Mouse (Mus musculus) forebrain, embryonic 15.5 days (tissue): Measurements from ENCODE around the gene Gramd1b. TPM values are rescaled to one million over a fixed set of nuclear protein-coding genes. Genes with fewer than 3 reads are reported as not detected.
"Not testable (repeated sequence)": the region's sequence is repeated elsewhere in the genome, so short reads cannot be mapped to it uniquely, and the experiment has no call there.

Source experiments
- ATAC-seq: fragments of 200-750 bp; cut with Nextera tagmentation; replicated peaks from 2 replicates; pipeline ENCODE4 v1.8.0; 2017; ENCODE audit warnings: mild to moderate bottlenecking, moderate TSS enrichment, moderate library complexity
- H3K27ac ChIP-seq: fragments of 300-500 bp; sonication (generic); replicated peaks from 2 replicates; pipeline ENCODE4 v1.5.1; 2015; ENCODE audit warnings: mild to moderate bottlenecking, inconsistent platforms
- H3K27me3 ChIP-seq: fragments of 300-500 bp; sonication (generic); 2 replicates; pipeline ENCODE4 v1.6.1; 2015; ENCODE audit warnings: inconsistent platforms
- H3K36me3 ChIP-seq: fragments of 300-500 bp; sonication (generic); 2 replicates; pipeline ENCODE4 v1.6.1; 2015; ENCODE audit warnings: mild to moderate bottlenecking, inconsistent platforms
- H3K4me1 ChIP-seq: fragments of 300-500 bp; sonication (generic); 2 replicates; pipeline ENCODE4 v1.6.1; 2015; ENCODE audit warnings: inconsistent platforms
- H3K4me2 ChIP-seq: fragments of 300-500 bp; sonication (generic); replicated peaks from 2 replicates; pipeline ENCODE4 v1.6.1; 2015; ENCODE audit warnings: mild to moderate bottlenecking, inconsistent platforms
- H3K4me3 ChIP-seq: fragments of 300-500 bp; sonication (generic); 2 replicates; pipeline ENCODE4 v1.5.1; 2015; ENCODE audit warnings: mild to moderate bottlenecking, inconsistent platforms
- H3K9ac ChIP-seq: fragments of 300-500 bp; sonication (generic); replicated peaks from 2 replicates; pipeline ENCODE4 v1.6.1; 2015; ENCODE audit warnings: mild to moderate bottlenecking, inconsistent platforms
- H3K9me3 ChIP-seq: fragments of 300-500 bp; sonication (generic); 2 replicates; pipeline ENCODE4 v1.6.1; 2016; ENCODE audit warnings: inconsistent platforms
- WGBS: fragments of 180-500 bp; shearing (Covaris S2); methylation state at CpG from one replicate; pipeline ENCODE4 v1.1.7; 2015; ENCODE audit warnings: mixed read lengths; 5-methylcytosine and 5-hydroxymethylcytosine counted together
- polyA plus RNA-seq: library from polyadenylated mRNA; unstranded; fragments of >200 nt; fragmentation: Nextera tagmentation; extraction: Ambion mirVana; gene quantifications from 2 replicates; pipeline ENCODE4 v1.2.1, GENCODE M21; 2015

Gene Gramd1b
- polyA plus RNA-seq, 1 experiment from 2014 or later = 18.2 TPM

- H3K9ac ChIP-seq = no peak overlapping the region
- no peaks in the 10 kb centered on the region for H3K27me3 ChIP-seq
- no peak overlapping the region for H3K4me2 ChIP-seq
- 63% methylated on average over 6 of the region's 6 CpGs for WGBS
- no peak overlapping the region for H3K27ac ChIP-seq
- no peaks in the 10 kb centered on the region for H3K9me3 ChIP-seq
- 0 out of 2 replicates have a peak, but pooled peaks have one; percentile 35 for ATAC-seq
- H3K4me3 ChIP-seq = no peak overlapping the region
- H3K4me1 ChIP-seq = no peaks in the 10 kb centered on the region
- H3K36me3 ChIP-seq = no peaks in the 10 kb centered on the region
Observed at GRCm38 (mm10) chr9:40509479-40509878, 21.7 kb downstream of the Gramd1b start.

GRCm38 (mm10) chr9:40506576-40506975 lies 24.6 kb downstream of the Gramd1b start:
- Histone ChIP-seq H3K9ac (no peak overlapping the region), H3K9me3 (no peaks in the 10 kb centered on the region), H3K27me3 (no peaks in the 10 kb centered on the region), H3K4me1 (no peaks in the 10 kb centered on the region), H3K4me2 (no peak overlapping the region), H3K36me3 (no peaks in the 10 kb centered on the region), H3K4me3 (no peak overlapping the region), H3K27ac (no peak overlapping the region)
- no peak for ATAC-seq
- 83% methylated on average over 3 of the region's 3 CpGs for WGBS

- Histone ChIP-seq H3K9me3 (no peaks in the 10 kb centered on the region), H3K9ac (no peak overlapping the region), H3K27me3 (no peaks in the 10 kb centered on the region), H3K4me3 (no peak overlapping the region), H3K36me3 (no peaks in the 10 kb centered on the region), H3K4me1 (no peaks in the 10 kb centered on the region), H3K4me2 (no peak overlapping the region), H3K27ac (peak overlapping the region; percentile 15; the same call in 1 of the 2 replicates)
- 52% methylated on average over 11 of the region's 11 CpGs for WGBS
- ATAC-seq = no peak
Observed at GRCm38 (mm10) chr9:40505471-40506312, 25.5 kb downstream of the Gramd1b start.

- no peaks in the 10 kb centered on the region for H3K4me1 ChIP-seq
- no peaks in the 10 kb centered on the region for H3K9me3 ChIP-seq
- no peak overlapping the region for H3K4me3 ChIP-seq
- H3K27ac ChIP-seq = no peak overlapping the region
- H3K9ac ChIP-seq = no peak overlapping the region
- WGBS = 88% methylated on average over 5 of the region's 5 CpGs
- ATAC-seq = no peak
- H3K36me3 ChIP-seq = no peaks in the 10 kb centered on the region
- no peak overlapping the region for H3K4me2 ChIP-seq
- no peaks in the 10 kb centered on the region for H3K27me3 ChIP-seq
Observed at GRCm38 (mm10) chr9:40504886-40505285, 26.3 kb downstream of the Gramd1b start.

- Histone ChIP-seq H3K27ac (no peak overlapping the region), H3K27me3 (no peaks in the 10 kb centered on the region), H3K4me2 (no peak overlapping the region), H3K36me3 (no peaks in the 10 kb centered on the region), H3K4me3 (no peak overlapping the region), H3K9ac (no peak overlapping the region), H3K4me1 (no peaks in the 10 kb centered on the region), H3K9me3 (no peaks in the 10 kb centered on the region)
- ATAC-seq = no peak
Observed at GRCm38 (mm10) chr9:40500691-40501090, 30.5 kb downstream of the Gramd1b start.

GRCm38 (mm10) chr9:40482351-40483084 lies 48.7 kb downstream of the Gramd1b start:
- H3K27me3 ChIP-seq, H3K9ac ChIP-seq, H3K27ac ChIP-seq, H3K4me3 ChIP-seq, H3K36me3 ChIP-seq, H3K4me1 ChIP-seq, H3K9me3 ChIP-seq, ATAC-seq, H3K4me2 ChIP-seq: not testable (repeated sequence)
- 75% methylated on average over 7 of the region's 7 CpGs for WGBS

- Histone ChIP-seq H3K4me2 (no peak overlapping the region), H3K9me3 (no peaks in the 10 kb centered on the region), H3K36me3 (no peaks in the 10 kb centered on the region), H3K27me3 (no peaks in the 10 kb centered on the region), H3K27ac (no peak overlapping the region), H3K4me3 (no peak overlapping the region), H3K4me1 (no peaks in the 10 kb centered on the region), H3K9ac (no peak overlapping the region)
- WGBS = 58% methylated on average over 3 of the region's 3 CpGs
- no peak for ATAC-seq
Observed at GRCm38 (mm10) chr9:40481271-40481670, 49.9 kb downstream of the Gramd1b start.

- Histone ChIP-seq H3K4me2 (no peak overlapping the region), H3K4me3 (no peak overlapping the region), H3K4me1 (no peaks in the 10 kb centered on the region), H3K27me3 (no peaks in the 10 kb centered on the region), H3K27ac (no peak overlapping the region), H3K9ac (no peak overlapping the region), H3K9me3 (no peaks in the 10 kb centered on the region), H3K36me3 (no peaks in the 10 kb centered on the region)
- no peak for ATAC-seq
- 49% methylated on average over 4 of the region's 4 CpGs for WGBS
Observed at GRCm38 (mm10) chr9:40479333-40479732, 51.9 kb downstream of the Gramd1b start.

- Histone ChIP-seq H3K27ac (no peak overlapping the region), H3K4me3 (no peak overlapping the region), H3K9ac (no peak overlapping the region), H3K4me2 (no peak overlapping the region), H3K9me3 (no peaks in the 10 kb centered on the region), H3K36me3 (no peaks in the 10 kb centered on the region), H3K4me1 (no peaks in the 10 kb centered on the region), H3K27me3 (no peaks in the 10 kb centered on the region)
- ATAC-seq = no peak
- 83% methylated on average over 9 of the region's 9 CpGs for WGBS
Observed at GRCm38 (mm10) chr9:40478146-40478900, 52.9 kb downstream of the Gramd1b start.

- 88% methylated on average over 2 of the region's 2 CpGs for WGBS
- Histone ChIP-seq H3K36me3 (no peaks in the 10 kb centered on the region), H3K9ac (no peak overlapping the region), H3K4me3 (no peak overlapping the region), H3K27ac (no peak overlapping the region), H3K9me3 (no peaks in the 10 kb centered on the region), H3K4me1 (no peaks in the 10 kb centered on the region), H3K27me3 (no peaks in the 10 kb centered on the region), H3K4me2 (no peak overlapping the region)
- ATAC-seq = no peak
Observed at GRCm38 (mm10) chr9:40477611-40478010, 53.6 kb downstream of the Gramd1b start.

- Histone ChIP-seq H3K4me1 (no peaks in the 10 kb centered on the region), H3K27ac (no peak overlapping the region), H3K4me3 (no peak overlapping the region), H3K9ac (no peak overlapping the region), H3K9me3 (no peaks in the 10 kb centered on the region), H3K36me3 (no peaks in the 10 kb centered on the region), H3K4me2 (no peak overlapping the region), H3K27me3 (no peaks in the 10 kb centered on the region)
- WGBS = 89% methylated on average over 11 of the region's 11 CpGs
- no peak for ATAC-seq
Observed at GRCm38 (mm10) chr9:40476098-40476497, 55.1 kb downstream of the Gramd1b start.

- no peaks in the 10 kb centered on the region for H3K27me3 ChIP-seq
- no peak overlapping the region for H3K4me3 ChIP-seq
- H3K9me3 ChIP-seq = no peaks in the 10 kb centered on the region
- no peak overlapping the region for H3K9ac ChIP-seq
- no peaks in the 10 kb centered on the region for H3K36me3 ChIP-seq
- H3K4me2 ChIP-seq = no peak overlapping the region
- no peak overlapping the region for H3K27ac ChIP-seq
- 91% methylated on average over 9 of the region's 9 CpGs for WGBS
- H3K4me1 ChIP-seq = no peaks in the 10 kb centered on the region
- ATAC-seq = no peak
Observed at GRCm38 (mm10) chr9:40472961-40473510, 58.1 kb downstream of the Gramd1b start.
